Mouse (Mus musculus): Measurements from ENCODE around the gene Smad3. TPM values are rescaled to one million over a fixed set of nuclear protein-coding genes. Genes with fewer than 3 reads are reported as not detected.

The Smad3 gene
- polyA plus RNA-seq (2016; fragmentation: Nextera tagmentation; extraction: Ambion mirVana): 27.1 and 27.7 TPM in 2 replicates

- no peaks in the 10 kb centered on the region for H3K9me3 ChIP-seq (replicated peaks)
- H3K27me3 ChIP-seq (ENCODE audit: low read depth, poor library complexity, severe bottlenecking): no peaks in the 10 kb centered on the region
- peak; percentile 92 for DNase-seq (ENCODE audit: low spot score)
- H3K4me3 ChIP-seq: peak within 1 kb of the TSS; percentile 69
- H3K36me3 ChIP-seq: peaks cover 15% of the 10 kb centered on the region; the same call in 1 of the 2 replicates
- peak within 1 kb of the TSS; percentile 96 for H3K27ac ChIP-seq
- WGBS: under 1% methylated on average over 59 of the region's 59 CpGs
- peaks cover 55% of the 10 kb centered on the region for H3K4me1 ChIP-seq
Observed at GRCm38 (mm10) chr9:63757865-63758440, at the start of gene Smad3. TSS of gene Smad3 (minus strand) at chr9:63757994.

- peak overlapping the region; percentile 5; the same call in 1 of the 2 replicates for H3K27ac ChIP-seq
- peaks cover 35% of the 10 kb centered on the region for H3K4me1 ChIP-seq
- no peaks in the 10 kb centered on the region for H3K9me3 ChIP-seq (replicated peaks)
- H3K4me3 ChIP-seq: no peak overlapping the region
- 58% methylated on average over 3 of the region's 3 CpGs for WGBS
- no peaks in the 10 kb centered on the region for H3K36me3 ChIP-seq
- DNase-seq (ENCODE audit: low spot score): no peak
- H3K27me3 ChIP-seq (ENCODE audit: low read depth, poor library complexity, severe bottlenecking): no peaks in the 10 kb centered on the region
Observed at GRCm38 (mm10) chr9:63804847-63805246, 47.1 kb upstream of the Smad3 start.

DNA sequence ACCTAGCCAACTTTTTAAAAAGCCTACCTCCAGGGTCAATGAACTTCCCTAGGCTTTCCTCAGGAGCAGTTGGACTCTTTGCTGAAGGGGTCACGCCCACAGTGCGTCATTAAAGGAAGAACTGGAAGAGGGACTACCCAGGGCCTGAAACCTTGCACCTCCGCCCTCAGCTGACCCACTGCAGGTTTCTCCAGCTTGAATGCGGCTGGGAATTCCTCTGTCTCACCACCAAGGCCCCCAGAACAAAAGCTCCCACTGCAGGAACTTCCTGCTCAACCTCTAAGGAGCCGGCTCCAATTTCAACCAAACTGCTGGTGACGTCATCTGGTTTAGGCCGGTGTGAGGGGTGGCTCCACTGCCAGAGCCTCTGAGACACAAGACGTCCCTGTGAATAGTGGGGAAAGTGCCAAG, 45.4 kb upstream of the Smad3 start:
- 2% methylated on average over 8 of the region's 8 CpGs for WGBS
- H3K27me3 ChIP-seq (ENCODE audit: low read depth, poor library complexity, severe bottlenecking): no peaks in the 10 kb centered on the region
- H3K36me3 ChIP-seq: no peaks in the 10 kb centered on the region
- peak overlapping the region; percentile 83 for H3K27ac ChIP-seq
- peaks cover 36% of the 10 kb centered on the region for H3K4me1 ChIP-seq
- peak; percentile 75 for DNase-seq (ENCODE audit: low spot score)
- peak overlapping the region; percentile 25 for H3K4me3 ChIP-seq
- H3K9me3 ChIP-seq (replicated peaks): no peaks in the 10 kb centered on the region

DNA sequence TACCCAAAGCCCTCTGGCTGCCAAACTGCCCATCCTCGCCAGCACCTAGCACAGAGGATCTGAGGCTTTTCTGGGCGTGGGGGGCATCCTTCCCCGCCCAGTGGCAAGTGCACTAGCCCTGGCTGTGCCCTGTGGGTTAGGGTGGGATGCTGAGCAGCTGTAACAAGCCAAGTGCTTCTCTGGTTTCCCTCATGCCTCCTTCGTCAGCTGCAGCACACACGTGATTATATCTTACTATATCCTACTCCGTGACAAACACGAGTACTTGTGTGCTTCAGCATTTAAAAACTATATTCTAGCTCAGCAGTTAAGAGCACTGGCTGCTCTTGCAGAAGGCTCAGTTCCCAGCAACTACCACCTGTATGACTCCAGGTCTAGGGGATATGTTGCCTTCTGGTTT, 44.7 kb upstream of the Smad3 start:
- WGBS: 84% methylated on average over 7 of the region's 7 CpGs
- H3K27ac ChIP-seq: peak overlapping the region; percentile 83
- peaks cover 36% of the 10 kb centered on the region for H3K4me1 ChIP-seq

GRCm38 (mm10) chr9:63802080-63802479, 44.3 kb upstream of the Smad3 start:
- Histone ChIP-seq H3K9me3 (replicated peaks) (no peaks in the 10 kb centered on the region), H3K27ac (peak overlapping the region; percentile 83), H3K36me3 (no peaks in the 10 kb centered on the region), H3K4me1 (peaks cover 36% of the 10 kb centered on the region), H3K4me3 (no peak overlapping the region), H3K27me3 (ENCODE audit: low read depth, poor library complexity, severe bottlenecking) (no peaks in the 10 kb centered on the region)
- WGBS: 68% methylated on average over 5 of the region's 5 CpGs
- no peak for DNase-seq (ENCODE audit: low spot score)

More for the DNA sequence above, 44.7 kb upstream of the Smad3 start:
- no peaks in the 10 kb centered on the region for H3K27me3 ChIP-seq (ENCODE audit: low read depth, poor library complexity, severe bottlenecking)
- H3K4me3 ChIP-seq: no peak overlapping the region
- DNase-seq (ENCODE audit: low spot score): no peak
- H3K9me3 ChIP-seq (replicated peaks): no peaks in the 10 kb centered on the region
- H3K36me3 ChIP-seq: no peaks in the 10 kb centered on the region

DNA sequence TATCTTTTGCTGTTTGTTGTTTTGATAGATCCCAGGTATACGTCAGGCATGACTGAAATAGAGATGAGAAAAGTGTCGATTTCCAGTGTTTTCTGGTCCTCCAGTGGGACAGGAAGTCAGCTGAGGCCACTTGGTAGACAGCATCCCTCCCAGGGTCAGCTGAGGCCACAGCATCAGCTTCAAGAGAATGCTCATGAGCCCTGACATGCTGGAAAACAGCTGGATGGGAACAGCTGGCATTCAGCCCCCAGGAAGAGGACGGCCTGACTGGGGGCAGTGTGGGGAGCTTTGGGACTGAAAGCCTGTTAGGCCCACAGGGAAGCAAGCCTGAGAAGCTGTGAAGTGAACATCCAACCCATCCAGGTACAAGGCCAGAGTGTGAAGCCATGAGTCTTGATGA, 38.6 kb upstream of the Smad3 start:
- Histone ChIP-seq H3K9me3 (replicated peaks) (no peaks in the 10 kb centered on the region), H3K27ac (no peak overlapping the region), H3K4me1 (peaks cover 33% of the 10 kb centered on the region), H3K4me3 (no peak overlapping the region), H3K36me3 (no peaks in the 10 kb centered on the region), H3K27me3 (ENCODE audit: low read depth, poor library complexity, severe bottlenecking) (no peaks in the 10 kb centered on the region)
- DNase-seq (ENCODE audit: low spot score): no peak
- 71% methylated on average over 3 of the region's 3 CpGs for WGBS

- H3K4me1 ChIP-seq: peaks cover 53% of the 10 kb centered on the region
- H3K36me3 ChIP-seq: no peaks in the 10 kb centered on the region
- no peak overlapping the region for H3K27ac ChIP-seq
- DNase-seq (ENCODE audit: low spot score): no peak
- H3K27me3 ChIP-seq (ENCODE audit: low read depth, poor library complexity, severe bottlenecking): no peaks in the 10 kb centered on the region
- H3K9me3 ChIP-seq (replicated peaks): no peaks in the 10 kb centered on the region
- H3K4me3 ChIP-seq: no peak overlapping the region
- 88% methylated on average over 10 of the region's 10 CpGs for WGBS
Observed at GRCm38 (mm10) chr9:63793731-63794495, 36.1 kb upstream of the Smad3 start.

- Histone ChIP-seq H3K27me3 (ENCODE audit: low read depth, poor library complexity, severe bottlenecking) (no peaks in the 10 kb centered on the region), H3K9me3 (replicated peaks) (no peaks in the 10 kb centered on the region), H3K36me3 (no peaks in the 10 kb centered on the region), H3K27ac (peak overlapping the region; percentile 3), H3K4me3 (no peak overlapping the region), H3K4me1 (peaks cover 75% of the 10 kb centered on the region)
- 38% methylated on average over 1 of the region's 1 CpGs for WGBS
- DNase-seq (ENCODE audit: low spot score): no peak
Observed at GRCm38 (mm10) chr9:63791716-63792115, 33.9 kb upstream of the Smad3 start.

DNA sequence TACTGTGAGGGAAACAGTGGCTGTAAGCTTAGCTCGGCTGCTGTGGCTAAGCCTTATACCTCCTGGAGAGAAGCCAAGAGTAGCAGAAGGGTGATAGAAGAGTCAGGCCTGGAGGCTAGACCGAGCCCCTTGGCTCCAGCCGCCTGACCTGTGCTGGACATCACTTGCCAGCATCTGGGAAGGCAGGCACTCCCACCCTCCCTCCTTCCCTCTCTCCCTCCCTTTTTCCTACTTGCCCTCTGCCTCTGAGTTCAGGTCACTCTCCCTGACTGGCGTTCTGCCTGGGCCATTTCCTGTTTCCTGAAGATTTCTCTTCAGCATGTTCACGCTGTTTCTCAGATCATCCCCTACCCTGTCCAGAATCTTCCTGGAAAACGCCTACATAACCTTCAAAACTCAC, 33.5 kb upstream of the Smad3 start:
- H3K4me3 ChIP-seq: no peak overlapping the region
- H3K27me3 ChIP-seq (ENCODE audit: low read depth, poor library complexity, severe bottlenecking): no peaks in the 10 kb centered on the region
- peaks cover 76% of the 10 kb centered on the region for H3K4me1 ChIP-seq
- H3K27ac ChIP-seq: peak overlapping the region; percentile 3
- no peaks in the 10 kb centered on the region for H3K36me3 ChIP-seq
- H3K9me3 ChIP-seq (replicated peaks): no peaks in the 10 kb centered on the region
- WGBS: 9% methylated on average over 6 of the region's 6 CpGs
- DNase-seq (ENCODE audit: low spot score): no peak

- no peaks in the 10 kb centered on the region for H3K27me3 ChIP-seq (ENCODE audit: low read depth, poor library complexity, severe bottlenecking)
- H3K36me3 ChIP-seq: no peaks in the 10 kb centered on the region
- no peak for DNase-seq (ENCODE audit: low spot score)
- no peak overlapping the region for H3K4me3 ChIP-seq
- WGBS: 92% methylated on average over 4 of the region's 4 CpGs
- H3K9me3 ChIP-seq (replicated peaks): no peaks in the 10 kb centered on the region
- H3K4me1 ChIP-seq: peaks cover 80% of the 10 kb centered on the region
- H3K27ac ChIP-seq: peak overlapping the region; percentile 50; the same call in 1 of the 2 replicates
Observed at GRCm38 (mm10) chr9:63790222-63790621, 32.4 kb upstream of the Smad3 start.

GRCm38 (mm10) chr9:63789386-63789785, 31.6 kb upstream of the Smad3 start:
- Histone ChIP-seq H3K36me3 (no peaks in the 10 kb centered on the region), H3K9me3 (replicated peaks) (no peaks in the 10 kb centered on the region), H3K4me1 (peaks cover 80% of the 10 kb centered on the region), H3K4me3 (no peak overlapping the region), H3K27me3 (ENCODE audit: low read depth, poor library complexity, severe bottlenecking) (no peaks in the 10 kb centered on the region), H3K27ac (peak overlapping the region; percentile 50; the same call in 1 of the 2 replicates)
- WGBS: 66% methylated on average over 7 of the region's 7 CpGs
- DNase-seq (ENCODE audit: low spot score): no peak

DNA sequence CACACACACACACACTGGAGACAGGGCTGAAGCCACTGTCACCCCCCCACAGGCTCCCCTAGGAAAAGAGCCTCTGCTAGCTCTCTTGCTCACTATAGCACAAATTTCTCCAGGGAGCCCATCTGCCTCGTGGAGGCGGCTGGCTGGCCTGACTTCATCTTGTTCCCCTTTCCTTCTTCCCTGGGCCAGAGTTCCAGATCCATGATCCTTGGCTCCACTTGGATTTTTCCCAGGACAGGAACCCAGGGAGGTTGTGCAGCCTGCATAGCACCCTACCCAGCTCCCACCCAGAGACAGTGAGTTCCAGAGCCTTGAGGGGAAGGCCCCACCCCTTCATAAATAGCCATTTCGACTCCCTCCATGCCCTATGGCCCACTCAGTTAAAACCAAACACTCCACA, 29.8 kb upstream of the Smad3 start:
- H3K4me1 ChIP-seq: peaks cover 82% of the 10 kb centered on the region
- no peaks in the 10 kb centered on the region for H3K27me3 ChIP-seq (ENCODE audit: low read depth, poor library complexity, severe bottlenecking)
- no peak for DNase-seq (ENCODE audit: low spot score)
- WGBS: 40% methylated on average over 3 of the region's 3 CpGs
- peak overlapping the region; percentile 87 for H3K27ac ChIP-seq
- H3K36me3 ChIP-seq: no peaks in the 10 kb centered on the region
- no peaks in the 10 kb centered on the region for H3K9me3 ChIP-seq (replicated peaks)
- H3K4me3 ChIP-seq: no peak overlapping the region

GRCm38 (mm10) chr9:63787086-63787485, 29.3 kb upstream of the Smad3 start:
- Histone ChIP-seq H3K4me1 (peaks cover 86% of the 10 kb centered on the region), H3K27me3 (ENCODE audit: low read depth, poor library complexity, severe bottlenecking) (no peaks in the 10 kb centered on the region), H3K36me3 (no peaks in the 10 kb centered on the region), H3K9me3 (replicated peaks) (no peaks in the 10 kb centered on the region), H3K27ac (peak overlapping the region; percentile 87), H3K4me3 (peak overlapping the region; percentile 20; the same call in 1 of the 2 replicates)
- DNase-seq (ENCODE audit: low spot score): peak; percentile 80
- 10% methylated on average over 2 of the region's 2 CpGs for WGBS
